In genomic region chr19:45276196-45276595, GRCm38 (mm10) we compare ENCODE assay signal across 30 mouse cellular contexts. TPM values are rescaled to one million over a fixed set of nuclear protein-coding genes. Genes with fewer than 3 reads are reported as not detected.
"Had no signal": no experiment of that assay in that cellular context is flagged by ENCODE, and none has a peak within 500 bp of the region (broad histone marks: within the 10 kb centered on the region; RNA-seq: fewer than 3 reads in every experiment).

No protein-coding gene starts in this region.

- H3K9me3 ChIP-seq: kidney, embryonic 15.5 days; limb, embryonic 13.5 days; lung, embryonic 15.5 days; neural tube, embryonic 12.5 days; stomach, embryonic 15.5 days had no signal

- H3K27ac ChIP-seq: kidney, embryonic 15.5 days; layer of hippocampus, adult 2 months; limb, embryonic 13.5 days; liver, embryonic 14.5 days; lung, embryonic 15.5 days; neural tube, embryonic 12.5 days; stomach, embryonic 15.5 days had no signal

- ATAC-seq: liver, postnatal 0 days had no signal

- H3K4me2 ChIP-seq: kidney, embryonic 15.5 days; limb, embryonic 13.5 days; lung, embryonic 15.5 days; midbrain, embryonic 11.5 days; neural tube, embryonic 12.5 days; stomach, embryonic 15.5 days had no signal

- DNase-seq: kidney, adult 11 months; kidney, adult 8-10 months; kidney, postnatal 14 days; layer of hippocampus, adult 9-11 months; liver, postnatal 0 days; lung, postnatal 10 days; lung, postnatal 4 days; midbrain, embryonic 14.5 days; retina, postnatal 1 day; right cerebral cortex, postnatal 25 days; spleen, adult 18-20 months; thymus, adult 2 months; thymus, postnatal 14 days; thymus, postnatal 4 days had no signal

- H3K4me3 ChIP-seq: kidney, embryonic 15.5 days; layer of hippocampus, adult 2 months; limb, embryonic 13.5 days; lung, embryonic 15.5 days; neural tube, embryonic 12.5 days; stomach, embryonic 15.5 days had no signal

- H3K9ac ChIP-seq: kidney, embryonic 15.5 days; limb, embryonic 13.5 days; liver, embryonic 14.5 days; liver, postnatal 0 days; lung, embryonic 15.5 days; neural tube, embryonic 12.5 days; stomach, embryonic 15.5 days had no signal

- H3K27me3 ChIP-seq: lung, embryonic 15.5 days; neural tube, embryonic 12.5 days; stomach, embryonic 15.5 days had no signal

- H3K36me3 ChIP-seq: kidney, embryonic 15.5 days; limb, embryonic 13.5 days; lung, embryonic 15.5 days; neural tube, embryonic 12.5 days; stomach, embryonic 15.5 days had no signal

RNA-seq across cellular contexts. Expression of gene Lbx1, which starts 40.6 kb away (rescaled TPM):
- total RNA-seq: layer of hippocampus, adult 2 months; layer of hippocampus, postnatal 25 days; left cerebral cortex, adult 18-20 months; left cerebral cortex, postnatal 25 days; megakaryocyte progenitor cell, adult 5-6 weeks; megakaryocyte-erythroid progenitor cell, adult 5-6 weeks; neutrophil, adult 5-6 weeks had no signal
- polyA plus RNA-seq: large intestine, adult 2 months; liver, adult 2 months; liver, embryonic 14.5 days; liver, postnatal 0 days; lung, embryonic 15.5 days; midbrain, embryonic 11.5 days; stomach, embryonic 15.5 days; thymus, adult 2 months had no signal
